Mouse (Mus musculus): ENCODE measurements around the gene Nfu1. TPM values are rescaled to one million over a fixed set of nuclear protein-coding genes. Genes with fewer than 3 reads are reported as not detected.

Gene Nfu1
- polyA plus RNA-seq (2014; fragmentation: Nextera tagmentation; extraction: Ambion mirVana), result 83.2 and 91.5 TPM in 2 replicates

- Histone ChIP-seq H3K27me3 (ENCODE audit: control insufficient read depth, insufficient read depth, low read length) (no peaks in the 10 kb centered on the region), H3K36me3 (ENCODE audit: control insufficient read depth, insufficient read depth, low read length) (no peaks in the 10 kb centered on the region), H3K4me1 (ENCODE audit: control insufficient read depth, insufficient read depth, low read length) (no peaks in the 10 kb centered on the region), H3K4me3 (ENCODE audit: low read depth, low read length) (peak within 1 kb of the TSS; percentile 79), H3K4me2 (ENCODE audit: low read depth) (peak within 1 kb of the TSS; percentile 60), H3K27ac (ENCODE audit: low read depth, low read length) (peak within 1 kb of the TSS; percentile 69), H3K9me3 (ENCODE audit: control insufficient read depth, low read length) (no peaks in the 10 kb centered on the region), H3K9ac (ENCODE audit: low read length) (peak within 1 kb of the TSS; percentile 88)
- WGBS, result 82% methylated on average over 6 of the region's 6 CpGs
- ATAC-seq (ENCODE audit: insufficient read depth, low FRiP score, low TSS enrichment) (no peak), DNase-seq (ENCODE audit: low spot score) (no peak)
Observed at GRCm38 (mm10) chr6:87008887-87009286, at the start of gene Nfu1. Gene Nfu1 (plus strand): TSS chr6:87009236.

DNA sequence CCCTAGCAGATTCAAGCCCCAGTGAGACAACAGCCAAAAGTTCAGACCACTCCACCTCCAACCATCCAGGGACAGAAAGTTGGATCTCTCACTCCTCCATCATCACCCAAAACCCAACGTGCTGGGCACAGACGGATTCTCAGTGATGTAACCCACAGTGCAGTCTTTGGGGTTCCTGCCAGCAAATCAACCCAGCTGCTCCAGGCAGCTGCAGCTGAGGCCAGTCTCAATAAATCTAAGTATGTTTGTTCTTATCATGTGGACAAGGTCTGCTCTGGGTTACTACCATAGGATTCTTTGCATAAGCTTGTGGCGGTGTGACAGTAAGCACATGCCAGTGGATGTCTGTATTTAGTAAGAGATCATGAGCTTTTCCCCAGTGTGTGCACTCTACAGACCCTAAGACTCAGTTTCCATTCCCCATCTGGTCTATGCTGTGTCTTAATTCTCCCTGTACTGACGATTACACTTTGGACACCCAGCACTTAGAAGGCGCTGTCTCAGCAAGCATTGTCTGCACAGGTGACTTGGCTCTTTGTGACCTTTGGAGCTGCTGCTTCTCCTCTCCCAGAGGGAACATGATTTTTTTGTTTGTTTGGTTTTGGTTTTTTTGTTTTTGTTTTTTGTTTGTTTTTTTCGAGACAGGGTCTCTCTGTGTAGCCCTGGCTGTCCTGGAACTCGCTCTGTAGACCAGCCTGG is 44.9 kb upstream of the Nfu1 start:
- Histone ChIP-seq H3K9ac (ENCODE audit: low read length) (no peak overlapping the region), H3K36me3 (ENCODE audit: control insufficient read depth, insufficient read depth, low read length) (peaks cover 7% of the 10 kb centered on the region; the same call in 1 of the 2 replicates), H3K9me3 (ENCODE audit: control insufficient read depth, low read length) (no peaks in the 10 kb centered on the region), H3K4me2 (ENCODE audit: low read depth) (no peak overlapping the region), H3K4me3 (ENCODE audit: low read depth, low read length) (no peak overlapping the region), H3K4me1 (ENCODE audit: control insufficient read depth, insufficient read depth, low read length) (no peaks in the 10 kb centered on the region), H3K27ac (ENCODE audit: low read depth, low read length) (no peak overlapping the region), H3K27me3 (ENCODE audit: control insufficient read depth, insufficient read depth, low read length) (no peaks in the 10 kb centered on the region)
- DNase-seq (ENCODE audit: low spot score) (no peak), ATAC-seq (ENCODE audit: insufficient read depth, low FRiP score, low TSS enrichment) (no peak)
- 88% methylated on average over 7 of the region's 7 CpGs for WGBS

GRCm38 (mm10) chr6:86967166-86967565 is 41.9 kb upstream of the Nfu1 start:
- ATAC-seq (ENCODE audit: insufficient read depth, low FRiP score, low TSS enrichment) (no peak), DNase-seq (ENCODE audit: low spot score) (no peak)
- H3K27ac ChIP-seq (ENCODE audit: low read depth, low read length), result no peak overlapping the region
- H3K4me3 ChIP-seq (ENCODE audit: low read depth, low read length), result no peak overlapping the region
- no peaks in the 10 kb centered on the region for H3K9me3 ChIP-seq (ENCODE audit: control insufficient read depth, low read length)
- no peak overlapping the region for H3K9ac ChIP-seq (ENCODE audit: low read length)
- no peaks in the 10 kb centered on the region for H3K27me3 ChIP-seq (ENCODE audit: control insufficient read depth, insufficient read depth, low read length)
- H3K4me2 ChIP-seq (ENCODE audit: low read depth), result no peak overlapping the region
- H3K36me3 ChIP-seq (ENCODE audit: control insufficient read depth, insufficient read depth, low read length), result peaks cover 4% of the 10 kb centered on the region; the same call in 1 of the 2 replicates
- WGBS, result 88% methylated on average over 2 of the region's 2 CpGs
- no peaks in the 10 kb centered on the region for H3K4me1 ChIP-seq (ENCODE audit: control insufficient read depth, insufficient read depth, low read length)

- H3K9me3 ChIP-seq (ENCODE audit: control insufficient read depth, low read length), result no peaks in the 10 kb centered on the region
- H3K27me3 ChIP-seq (ENCODE audit: control insufficient read depth, insufficient read depth, low read length), result no peaks in the 10 kb centered on the region
- H3K4me1 ChIP-seq (ENCODE audit: control insufficient read depth, insufficient read depth, low read length), result no peaks in the 10 kb centered on the region
- H3K9ac ChIP-seq (ENCODE audit: low read length), result no peak overlapping the region
- 95% methylated on average over 4 of the region's 4 CpGs for WGBS
- no peak overlapping the region for H3K4me3 ChIP-seq (ENCODE audit: low read depth, low read length)
- H3K36me3 ChIP-seq (ENCODE audit: control insufficient read depth, insufficient read depth, low read length), result peaks cover 2% of the 10 kb centered on the region
- ATAC-seq (ENCODE audit: insufficient read depth, low FRiP score, low TSS enrichment) (no peak), DNase-seq (ENCODE audit: low spot score) (no peak)
- H3K27ac ChIP-seq (ENCODE audit: low read depth, low read length), result no peak overlapping the region
- H3K4me2 ChIP-seq (ENCODE audit: low read depth), result no peak overlapping the region
Observed at GRCm38 (mm10) chr6:86973956-86974355, 35.1 kb upstream of the Nfu1 start.

DNA sequence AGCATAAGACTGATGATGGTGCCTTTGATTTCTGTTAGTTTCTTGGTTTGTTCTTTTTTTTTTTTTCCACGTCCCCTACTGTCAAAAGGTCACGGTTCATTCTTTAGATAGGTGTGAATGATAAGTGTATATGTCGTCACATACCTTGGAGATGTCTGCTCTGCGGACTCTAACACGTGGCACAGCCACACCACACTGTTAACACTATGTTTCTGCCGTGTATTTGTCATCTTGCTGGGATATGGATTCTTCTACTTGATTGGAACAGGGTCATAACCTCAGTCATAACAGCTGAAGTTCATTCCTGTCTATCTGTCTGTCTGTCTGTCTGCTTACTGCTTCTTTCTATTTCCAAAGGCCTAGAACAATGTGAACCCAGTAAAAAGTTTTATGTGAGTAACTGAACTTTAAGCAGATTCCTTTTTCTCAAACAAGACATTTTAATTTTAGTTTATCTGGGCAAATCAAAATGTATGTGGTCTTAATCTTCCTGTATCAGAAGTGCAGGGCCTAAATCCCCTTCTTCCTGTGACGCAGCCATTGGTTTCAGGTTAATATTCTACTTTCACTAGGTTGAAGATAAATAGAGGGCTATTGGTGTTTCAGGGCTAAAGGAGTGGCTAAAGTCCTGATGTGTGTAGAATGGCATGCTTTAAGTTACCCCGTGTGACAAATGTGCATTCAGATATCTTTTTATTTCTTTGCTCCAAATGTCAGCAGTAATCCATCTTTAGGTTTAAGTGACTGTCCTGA is 30.7 kb upstream of the Nfu1 start:
- H3K36me3 ChIP-seq (ENCODE audit: control insufficient read depth, insufficient read depth, low read length), result peaks cover 2% of the 10 kb centered on the region
- no peak overlapping the region for H3K27ac ChIP-seq (ENCODE audit: low read depth, low read length)
- H3K27me3 ChIP-seq (ENCODE audit: control insufficient read depth, insufficient read depth, low read length), result no peaks in the 10 kb centered on the region
- DNase-seq (ENCODE audit: low spot score) (no peak), ATAC-seq (ENCODE audit: insufficient read depth, low FRiP score, low TSS enrichment) (no peak)
- no peak overlapping the region for H3K9ac ChIP-seq (ENCODE audit: low read length)
- no peak overlapping the region for H3K4me3 ChIP-seq (ENCODE audit: low read depth, low read length)
- H3K9me3 ChIP-seq (ENCODE audit: control insufficient read depth, low read length), result no peaks in the 10 kb centered on the region
- no peaks in the 10 kb centered on the region for H3K4me1 ChIP-seq (ENCODE audit: control insufficient read depth, insufficient read depth, low read length)
- 89% methylated on average over 8 of the region's 8 CpGs for WGBS
- H3K4me2 ChIP-seq (ENCODE audit: low read depth), result no peak overlapping the region

- DNase-seq (ENCODE audit: low spot score) (no peak), ATAC-seq (ENCODE audit: insufficient read depth, low FRiP score, low TSS enrichment) (no peak)
- Histone ChIP-seq H3K9me3 (ENCODE audit: control insufficient read depth, low read length) (no peaks in the 10 kb centered on the region), H3K4me1 (ENCODE audit: control insufficient read depth, insufficient read depth, low read length) (no peaks in the 10 kb centered on the region), H3K27me3 (ENCODE audit: control insufficient read depth, insufficient read depth, low read length) (no peaks in the 10 kb centered on the region), H3K27ac (ENCODE audit: low read depth, low read length) (no peak overlapping the region), H3K4me3 (ENCODE audit: low read depth, low read length) (no peak overlapping the region), H3K4me2 (ENCODE audit: low read depth) (no peak overlapping the region), H3K9ac (ENCODE audit: low read length) (no peak overlapping the region), H3K36me3 (ENCODE audit: control insufficient read depth, insufficient read depth, low read length) (peaks cover under 1% of the 10 kb centered on the region; the same call in 1 of the 2 replicates)
- 81% methylated on average over 6 of the region's 6 CpGs for WGBS
Observed at GRCm38 (mm10) chr6:86978909-86979265, 30.1 kb upstream of the Nfu1 start.

GRCm38 (mm10) chr6:86981206-86981605 is 27.8 kb upstream of the Nfu1 start:
- no peak for ATAC-seq (ENCODE audit: insufficient read depth, low FRiP score, low TSS enrichment)
- Histone ChIP-seq H3K27me3 (ENCODE audit: control insufficient read depth, insufficient read depth, low read length) (no peaks in the 10 kb centered on the region), H3K4me1 (ENCODE audit: control insufficient read depth, insufficient read depth, low read length) (no peaks in the 10 kb centered on the region), H3K36me3 (ENCODE audit: control insufficient read depth, insufficient read depth, low read length) (no peaks in the 10 kb centered on the region), H3K9ac (ENCODE audit: low read length) (no peak overlapping the region), H3K4me3 (ENCODE audit: low read depth, low read length) (no peak overlapping the region), H3K27ac (ENCODE audit: low read depth, low read length) (no peak overlapping the region), H3K9me3 (ENCODE audit: control insufficient read depth, low read length) (no peaks in the 10 kb centered on the region), H3K4me2 (ENCODE audit: low read depth) (no peak overlapping the region)
- 85% methylated on average over 2 of the region's 2 CpGs for WGBS
- no peak for DNase-seq (ENCODE audit: low spot score)

DNA sequence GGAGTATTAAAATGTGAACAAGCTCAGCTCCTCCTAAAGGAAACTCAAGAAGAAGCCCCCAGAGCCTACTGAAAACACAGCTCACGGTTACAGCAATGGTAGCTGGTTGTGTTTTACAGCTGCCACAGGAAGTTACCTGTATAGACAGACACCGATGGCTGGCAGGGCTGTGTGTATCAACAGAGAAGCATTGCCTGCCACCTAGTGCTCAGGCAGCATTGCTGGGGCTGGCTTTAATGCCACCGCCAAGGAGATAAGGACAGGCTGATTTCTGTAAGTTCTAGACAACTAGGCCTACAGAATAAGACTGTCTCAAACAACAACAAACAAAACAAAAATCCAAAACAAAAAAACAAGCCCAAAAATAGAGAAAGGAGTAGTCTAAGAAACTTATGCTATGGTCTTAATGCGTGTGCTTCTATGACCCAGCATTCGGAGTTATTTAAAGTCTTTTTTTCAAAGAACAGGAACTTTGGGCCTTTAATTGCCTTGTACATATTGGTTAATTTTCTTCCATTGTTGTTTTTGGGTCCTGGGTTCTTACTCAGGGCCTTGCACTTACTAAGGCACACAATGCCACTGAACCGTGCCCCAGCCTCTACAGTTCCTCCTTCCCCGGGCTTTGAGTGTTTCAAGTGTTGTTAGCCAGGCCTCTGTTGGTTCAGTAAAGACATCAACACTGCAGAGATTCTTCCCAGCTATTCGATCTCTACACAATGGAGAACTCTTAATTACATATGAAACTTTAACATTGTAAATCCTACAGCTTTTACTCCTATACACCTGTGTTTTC is 23.5 kb upstream of the Nfu1 start:
- Histone ChIP-seq H3K4me1 (ENCODE audit: control insufficient read depth, insufficient read depth, low read length) (no peaks in the 10 kb centered on the region), H3K9ac (ENCODE audit: low read length) (no peak overlapping the region), H3K36me3 (ENCODE audit: control insufficient read depth, insufficient read depth, low read length) (no peaks in the 10 kb centered on the region), H3K27me3 (ENCODE audit: control insufficient read depth, insufficient read depth, low read length) (no peaks in the 10 kb centered on the region), H3K4me3 (ENCODE audit: low read depth, low read length) (no peak overlapping the region), H3K4me2 (ENCODE audit: low read depth) (no peak overlapping the region), H3K9me3 (ENCODE audit: control insufficient read depth, low read length) (no peaks in the 10 kb centered on the region), H3K27ac (ENCODE audit: low read depth, low read length) (no peak overlapping the region)
- DNase-seq (ENCODE audit: low spot score), result no peak
- WGBS, result 87% methylated on average over 8 of the region's 8 CpGs
- no peak for ATAC-seq (ENCODE audit: insufficient read depth, low FRiP score, low TSS enrichment)

Data from neural tube, embryonic 11.5 days (tissue).